Mouse (Mus musculus): Measurements from ENCODE around the gene Gas7.
A peak's percentile ranks its signal among the peaks of the same experiment; 100 is the strongest.

Gas7 gene

GRCm38 (mm10) chr11:67655236-67655959 is 200.2 kb downstream of the Gas7 start:
- no peak for DNase-seq (ENCODE audit: low spot score in 2 of 2)

- DNase-seq (ENCODE audit: low spot score in 2 of 2), result no peak
These were observed 201.1 kb downstream of the Gas7 start for GRCm38 (mm10) chr11:67656366-67656765.

GRCm38 (mm10) chr11:67656811-67657210 is 201.6 kb downstream of the Gas7 start:
- DNase-seq (ENCODE audit: low spot score in 2 of 2), result no peak

GRCm38 (mm10) chr11:67657685-67658382 is 202.6 kb downstream of the Gas7 start:
- peak in 1 of 2 experiments; percentile 51 for DNase-seq (ENCODE audit: low spot score in 2 of 2)

- no peak for DNase-seq (ENCODE audit: low spot score in 2 of 2)
These were observed 206.2 kb downstream of the Gas7 start for GRCm38 (mm10) chr11:67661465-67661864.

GRCm38 (mm10) chr11:67663437-67663836 is 208.2 kb downstream of the Gas7 start:
- DNase-seq (ENCODE audit: low spot score in 2 of 2), result no peak

GRCm38 (mm10) chr11:67664261-67664660 is 209.0 kb downstream of the Gas7 start:
- no peak for DNase-seq (ENCODE audit: low spot score in 2 of 2)

GRCm38 (mm10) chr11:67664918-67665317 is 209.7 kb downstream of the Gas7 start:
- no peak for DNase-seq (ENCODE audit: low spot score in 2 of 2)

- DNase-seq (ENCODE audit: low spot score in 2 of 2), result no peak
These were observed 210.9 kb downstream of the Gas7 start for GRCm38 (mm10) chr11:67666129-67666528.

GRCm38 (mm10) chr11:67667531-67668332 is 212.5 kb downstream of the Gas7 start:
- no peak for DNase-seq (ENCODE audit: low spot score in 2 of 2)

GRCm38 (mm10) chr11:67668460-67669007 is 213.3 kb downstream of the Gas7 start:
- no peak for DNase-seq (ENCODE audit: low spot score in 2 of 2)

- DNase-seq (ENCODE audit: low spot score in 2 of 2), result no peak
These were observed 214.8 kb downstream of the Gas7 start for GRCm38 (mm10) chr11:67670031-67670430.

- no peak for DNase-seq (ENCODE audit: low spot score in 2 of 2)
These were observed 216.9 kb downstream of the Gas7 start for GRCm38 (mm10) chr11:67672140-67672539.

GRCm38 (mm10) chr11:67675562-67676540 is 220.6 kb downstream of the Gas7 start:
- peak in 1 of 2 experiments; percentile 29 for DNase-seq (ENCODE audit: low spot score in 2 of 2)

GRCm38 (mm10) chr11:67679300-67679699 is 224.1 kb downstream of the Gas7 start:
- no peak for DNase-seq (ENCODE audit: low spot score in 2 of 2)

- DNase-seq (ENCODE audit: low spot score in 2 of 2), result no peak
These were observed 224.7 kb downstream of the Gas7 start for GRCm38 (mm10) chr11:67679930-67680329.

GRCm38 (mm10) chr11:67681871-67682270 is 226.6 kb downstream of the Gas7 start:
- DNase-seq (ENCODE audit: low spot score in 2 of 2), result no peak

- no peak for DNase-seq (ENCODE audit: low spot score in 2 of 2)
These were observed 230.9 kb downstream of the Gas7 start for GRCm38 (mm10) chr11:67686109-67686508.

GRCm38 (mm10) chr11:67694703-67695376 is 239.6 kb downstream of the Gas7 start, which contains the start of gene Rcvrn:
Gene Rcvrn (plus strand): TSS chr11:67695326.
- no peak for DNase-seq (ENCODE audit: low spot score in 2 of 2)

GRCm38 (mm10) chr11:67712976-67713375 is 257.7 kb downstream of the Gas7 start:
- DNase-seq (ENCODE audit: low spot score in 2 of 2), result no peak

Data from spleen, postnatal 10 days (tissue).